Mouse (Mus musculus) kidney, postnatal 0 days (tissue): ENCODE measurements at regions not wholly inside any gene's neighbourhood (a gene's known extent, or its start where the extent isn't known, plus 50 kb on each side); places are given as distances from the start of the nearest gene placed in this dataset.

Experiments used
- ATAC-seq: fragments of 200-750 bp; cut with Nextera tagmentation; replicated peaks from 2 replicates; pipeline ENCODE4 v1.8.0; 2017; ENCODE audit warnings: low read depth, moderate number of reproducible peaks, moderate TSS enrichment, moderate library complexity; ENCODE audit not compliant: low FRiP score
- DNase-seq: peaks from one replicate; pipeline ENCODE4 v3.0.0-alpha.2; 2016; ENCODE audit warnings: low spot score
- H3K27ac ChIP-seq: fragments of 300-500 bp; sonication (generic); 2 replicates; pipeline ENCODE4 v1.5.1; 2014; ENCODE audit warnings: mild to moderate bottlenecking
- H3K27me3 ChIP-seq: fragments of 300-500 bp; sonication (generic); 2 replicates; pipeline ENCODE4 v1.6.1; 2014; ENCODE audit warnings: low read length, mixed read lengths; ENCODE audit not compliant: insufficient read depth
- H3K36me3 ChIP-seq: fragments of 300-500 bp; sonication (generic); 2 replicates; pipeline ENCODE4 v1.6.1; 2014; ENCODE audit warnings: low read length, mixed read lengths; ENCODE audit not compliant: insufficient read depth
- H3K4me1 ChIP-seq: fragments of 300-500 bp; sonication (generic); replicated peaks from 2 replicates; pipeline ENCODE4 v1.6.1; 2014; ENCODE audit warnings: antibody characterized with exemption, low read length, mixed read lengths; ENCODE audit not compliant: insufficient read depth
- H3K4me2 ChIP-seq: fragments of 300-500 bp; sonication (generic); 2 replicates; pipeline ENCODE4 v1.6.1; 2014; ENCODE audit warnings: mild to moderate bottlenecking, low read length, moderate library complexity, mixed read lengths
- H3K4me3 ChIP-seq: fragments of 300-500 bp; sonication (generic); replicated peaks from 2 replicates; pipeline ENCODE4 v1.5.1; 2014; ENCODE audit warnings: low read depth, low read length
- H3K9ac ChIP-seq: fragments of 300-500 bp; sonication (generic); 2 replicates; pipeline ENCODE4 v1.6.1; 2014; ENCODE audit warnings: low read depth, low read length
- H3K9me3 ChIP-seq: fragments of 300-500 bp; sonication (generic); replicated peaks from 2 replicates; pipeline ENCODE4 v1.6.1; 2016; ENCODE audit warnings: low read length, inconsistent platforms, mixed read lengths
- CTCF ChIP-seq: IDR thresholded peaks from 2 replicates; pipeline ENCODE4 v1.5.1; 2016; ENCODE audit warnings: antibody characterized with exemption, low read depth, mild to moderate bottlenecking, moderate library complexity
- WGBS: fragments of 180-500 bp; shearing (Covaris S2); extraction: QIAGEN DNeasy Blood & Tissue Kit; methylation state at CpG from one replicate; pipeline ENCODE4 v1.1.7; 2014; 5-methylcytosine and 5-hydroxymethylcytosine counted together

DNA sequence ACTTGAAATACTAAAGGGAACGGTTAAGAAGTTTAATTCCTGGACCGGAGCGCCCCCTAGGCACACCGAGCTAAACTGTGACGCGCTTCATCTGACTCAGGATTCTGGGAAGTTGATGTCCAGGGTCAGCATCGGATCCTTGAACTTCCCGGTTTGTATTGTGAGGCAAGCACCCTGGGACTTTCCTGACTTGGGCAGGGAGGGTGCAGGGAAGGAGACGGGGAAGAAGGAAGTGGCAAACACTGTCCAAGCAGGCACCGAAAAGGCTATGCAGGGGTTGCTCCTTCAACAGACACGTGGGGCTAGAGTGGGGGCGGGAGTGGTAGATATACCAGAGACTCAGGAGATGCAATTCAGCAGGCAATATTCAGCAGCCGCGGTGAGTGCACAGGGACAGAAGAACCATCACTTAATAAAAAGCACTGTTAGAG is 132.7 kb upstream of the Teddm2 start:
- peak; percentile 76 for TF ChIP-seq CTCF
- WGBS, result 16% methylated on average over 14 of the region's 14 CpGs
- Histone ChIP-seq H3K4me1 (no peaks in the 10 kb centered on the region), H3K36me3 (no peaks in the 10 kb centered on the region), H3K9ac (no peak overlapping the region), H3K9me3 (no peaks in the 10 kb centered on the region), H3K27ac (no peak overlapping the region), H3K4me2 (peak overlapping the region; percentile 40), H3K4me3 (no peak overlapping the region), H3K27me3 (no peaks in the 10 kb centered on the region)
- peak; percentile 48; the same call in 1 of the 2 replicates for ATAC-seq
- DNase-seq, result peak; percentile 90

DNA sequence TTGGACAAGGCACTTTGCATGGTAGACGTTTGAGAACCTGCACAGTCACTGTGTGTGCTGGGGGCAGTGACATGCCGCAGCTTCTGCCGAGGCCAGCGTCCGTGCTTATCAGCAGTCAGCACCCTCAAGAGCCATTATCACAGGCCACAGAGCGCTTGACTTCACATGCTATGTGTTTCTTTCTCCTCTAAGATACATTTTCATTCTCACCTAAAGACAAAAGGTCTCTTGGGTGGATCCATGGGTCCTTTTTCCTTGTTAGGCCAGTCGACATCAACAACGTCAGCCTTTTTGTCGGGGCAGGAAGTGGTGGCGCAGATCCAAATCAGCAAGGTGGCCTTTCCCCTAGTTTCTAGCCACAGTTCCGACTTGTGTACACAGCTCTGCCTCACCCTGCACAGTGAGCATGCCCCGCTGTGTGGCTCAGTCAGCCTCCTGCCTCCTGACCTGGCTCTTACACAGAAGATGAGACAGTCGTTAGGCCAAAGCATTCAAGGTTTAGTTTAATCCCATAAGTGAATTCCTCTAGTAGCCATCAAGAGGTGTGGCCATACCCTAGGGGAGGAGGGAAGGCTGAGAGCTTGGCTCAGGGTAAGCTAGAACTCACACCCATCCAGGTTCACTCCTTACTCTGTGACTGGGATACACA is 134.1 kb upstream of the Teddm2 start:
- no peaks in the 10 kb centered on the region for H3K9me3 ChIP-seq
- DNase-seq (peak; percentile 8), ATAC-seq (no peak)
- H3K27ac ChIP-seq, result no peak overlapping the region
- TF ChIP-seq CTCF, result no peak
- no peaks in the 10 kb centered on the region for H3K36me3 ChIP-seq
- H3K4me2 ChIP-seq, result no peak overlapping the region
- no peaks in the 10 kb centered on the region for H3K4me1 ChIP-seq
- no peak overlapping the region for H3K9ac ChIP-seq
- WGBS, result 59% methylated on average over 13 of the region's 13 CpGs
- H3K27me3 ChIP-seq, result no peaks in the 10 kb centered on the region
- H3K4me3 ChIP-seq, result no peak overlapping the region

DNA sequence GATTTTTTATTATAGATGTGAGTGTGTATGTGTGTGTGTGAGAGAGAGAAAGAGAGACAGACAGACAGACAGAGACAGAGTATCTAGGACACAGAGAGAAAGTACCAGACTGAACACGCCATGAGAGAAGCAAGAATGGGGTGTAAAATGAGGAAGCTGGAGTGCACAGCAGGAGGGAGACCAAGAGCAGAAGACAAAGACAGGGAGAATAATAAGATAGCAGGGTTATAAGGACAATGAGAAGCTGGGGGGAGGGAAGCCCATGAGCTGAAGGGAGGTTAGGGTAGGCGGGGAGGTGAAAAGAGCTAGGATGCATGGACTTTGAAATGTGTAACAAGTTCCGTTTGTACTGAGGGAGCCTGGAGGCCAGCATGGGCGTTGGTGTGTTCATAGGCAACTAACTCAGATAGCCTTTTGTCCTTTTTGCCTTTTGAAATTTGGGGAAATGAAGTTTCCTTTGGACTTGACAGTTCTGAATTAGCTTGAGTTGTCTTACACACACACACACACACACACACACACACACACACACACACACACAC is 136.8 kb upstream of the Teddm2 start:
- DNase-seq, result no peak
- ATAC-seq, result no peak
- 62% methylated on average over 4 of the region's 4 CpGs for WGBS

DNA sequence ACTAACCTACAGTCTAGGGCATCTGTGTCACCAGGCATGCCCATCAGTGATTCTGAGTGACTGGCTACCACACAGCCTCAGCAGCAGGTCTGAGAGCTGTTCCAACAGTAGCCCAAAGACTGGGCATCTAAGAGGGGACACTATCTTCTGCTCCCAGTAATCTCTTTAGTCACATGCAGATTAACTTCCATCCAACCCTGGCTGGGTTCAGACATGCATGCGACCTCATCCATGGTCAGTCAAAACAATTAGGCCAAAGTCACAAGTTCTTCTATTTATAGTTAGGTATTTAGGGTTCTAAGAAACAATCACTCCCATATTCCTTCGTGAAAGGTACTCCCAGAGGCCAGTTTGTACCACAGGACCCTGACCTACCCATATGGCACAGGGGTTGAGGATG is 138.2 kb upstream of the Teddm2 start:
- no peaks in the 10 kb centered on the region for H3K36me3 ChIP-seq
- no peak overlapping the region for H3K9ac ChIP-seq
- H3K9me3 ChIP-seq, result no peaks in the 10 kb centered on the region
- H3K27me3 ChIP-seq, result no peaks in the 10 kb centered on the region
- no peak overlapping the region for H3K4me3 ChIP-seq
- DNase-seq, result no peak
- no peak for TF ChIP-seq CTCF
- WGBS, result 69% methylated on average over 2 of the region's 2 CpGs
- H3K4me1 ChIP-seq, result no peaks in the 10 kb centered on the region
- no peak overlapping the region for H3K4me2 ChIP-seq
- H3K27ac ChIP-seq, result no peak overlapping the region
- ATAC-seq, result no peak

More for the DNA sequence above, 136.8 kb upstream of the Teddm2 start:
- no peaks in the 10 kb centered on the region for H3K27me3 ChIP-seq
- no peak overlapping the region for H3K4me3 ChIP-seq
- no peak overlapping the region for H3K4me2 ChIP-seq
- H3K36me3 ChIP-seq, result no peaks in the 10 kb centered on the region
- H3K9ac ChIP-seq, result no peak overlapping the region
- no peak for TF ChIP-seq CTCF
- no peaks in the 10 kb centered on the region for H3K9me3 ChIP-seq
- no peaks in the 10 kb centered on the region for H3K4me1 ChIP-seq
- no peak overlapping the region for H3K27ac ChIP-seq

DNA sequence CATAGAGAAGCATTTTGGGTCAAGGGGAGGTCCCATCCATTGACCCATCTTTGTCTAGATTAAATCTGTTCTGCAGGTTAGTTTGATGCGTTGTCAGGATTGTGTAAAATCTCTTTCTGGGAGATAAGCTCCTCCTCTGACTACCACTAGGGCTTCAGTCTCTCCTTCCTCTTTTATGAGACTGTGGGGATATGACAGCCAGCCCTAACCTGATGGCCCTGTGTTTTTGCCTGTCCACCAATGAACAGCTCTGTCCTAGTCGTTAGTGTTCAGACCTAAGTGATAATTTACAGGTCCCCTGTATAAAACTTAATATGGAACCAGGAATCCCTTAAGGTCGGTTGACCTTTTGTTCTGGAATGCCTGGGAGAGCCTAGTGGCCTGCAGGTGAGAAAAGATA is 140.9 kb upstream of the Teddm2 start:
- no peaks in the 10 kb centered on the region for H3K27me3 ChIP-seq
- no peak overlapping the region for H3K4me3 ChIP-seq
- ATAC-seq, result peak; percentile 83
- no peak overlapping the region for H3K9ac ChIP-seq
- no peak overlapping the region for H3K27ac ChIP-seq
- H3K36me3 ChIP-seq, result no peaks in the 10 kb centered on the region
- H3K9me3 ChIP-seq, result no peaks in the 10 kb centered on the region
- no peak overlapping the region for H3K4me2 ChIP-seq
- H3K4me1 ChIP-seq, result no peaks in the 10 kb centered on the region
- 59% methylated on average over 3 of the region's 3 CpGs for WGBS
- no peak for TF ChIP-seq CTCF
- peak; percentile 20 for DNase-seq

DNA sequence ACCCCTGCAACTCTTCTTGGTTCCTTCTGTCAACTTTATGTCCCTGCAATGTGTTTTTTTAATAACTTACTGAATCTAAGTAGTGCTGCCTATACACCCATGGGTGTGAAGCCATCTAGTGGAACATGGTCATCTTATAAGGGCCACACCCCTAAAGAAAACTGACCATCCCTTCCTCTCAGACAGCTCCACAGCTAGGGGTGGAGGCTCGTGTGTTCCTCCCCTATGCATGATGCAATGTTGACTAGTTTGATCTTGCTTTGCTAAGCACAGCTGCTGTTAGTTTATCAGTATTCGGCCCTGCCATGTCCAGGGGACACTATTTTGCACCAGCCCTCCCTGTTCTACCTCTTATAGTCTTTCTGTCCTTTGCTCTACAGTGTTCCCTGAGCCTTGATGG is 142.9 kb upstream of the Teddm2 start:
- 76% methylated on average over 2 of the region's 2 CpGs for WGBS
- Histone ChIP-seq H3K27me3 (no peaks in the 10 kb centered on the region), H3K9me3 (no peaks in the 10 kb centered on the region), H3K4me3 (no peak overlapping the region), H3K9ac (no peak overlapping the region), H3K4me2 (no peak overlapping the region), H3K27ac (no peak overlapping the region), H3K36me3 (no peaks in the 10 kb centered on the region), H3K4me1 (no peaks in the 10 kb centered on the region)
- ATAC-seq, result no peak
- no peak for DNase-seq
- TF ChIP-seq CTCF, result no peak
